22 mouse cellular contexts compared by ENCODE assay signal in genomic region chr8:9027672-9028071, GRCm38 (mm10).
DNase-seq lines count a peak whose midpoint lies in the region; ATAC-seq and TF ChIP-seq lines count a peak whose summit lies in the region.
"Had no signal": no experiment of that assay in that cellular context is flagged by ENCODE, and none has a peak within 500 bp of the region (broad histone marks: within the 10 kb centered on the region; RNA-seq: fewer than 3 reads in every experiment).

No protein-coding gene starts in this region.

- ATAC-seq in neural tube, embryonic 14.5 days (ENCODE audit: low read depth): peak; percentile 54; the same call in 1 of the 2 replicates
- ATAC-seq: forebrain, embryonic 14.5 days had no signal

- TF ChIP-seq POLR2A in liver, adult 2 months (IDR thresholded peaks at IDR 0.05; ENCODE audit: extremely low read depth, insufficient read depth, low read length): no peak

- no peak for TF ChIP-seq CTCF in liver, adult 2 months (IDR thresholded peaks at IDR 0.05; ENCODE audit: low read depth, low read length)

- no peaks in the 10 kb centered on the region for H3K27me3 ChIP-seq in liver, adult 2 months (ENCODE audit: control insufficient read depth, insufficient read depth, low read length)
- no peaks in the 10 kb centered on the region for H3K27me3 ChIP-seq in neural tube, embryonic 14.5 days (ENCODE audit: control insufficient read depth, insufficient read depth, low read length)
- H3K27me3 ChIP-seq: embryonic facial prominence, embryonic 13.5 days; embryonic facial prominence, embryonic 15.5 days had no signal

- DNase-seq in liver, adult 2 months (ENCODE audit: extremely low read depth, low read depth, low spot score): peak; percentile 54
- no peak for DNase-seq in liver
- DNase-seq in neural tube, embryonic 10.5 days (ENCODE audit: extremely low spot score, low spot score): no peak
- DNase-seq in large intestine, adult 2 months (ENCODE audit: low read depth, low spot score): peak; percentile 21
- DNase-seq in layer of hippocampus, adult 9-10 months (ENCODE audit: low spot score): no peak
- DNase-seq: adrenal gland, adult 2 months; adrenal gland, postnatal 10 days; adrenal gland, postnatal 25 days; cerebellum, adult 11 months; cerebellum, adult 18-20 months; cerebellum, adult 8-10 months; cerebellum, adult 9-11 months; cerebellum, postnatal 14 days; cerebellum, postnatal 36 days; embryo, embryonic 11 days had no signal

- no peaks in the 10 kb centered on the region for H3K9me3 ChIP-seq in neural tube, embryonic 14.5 days (ENCODE audit: control insufficient read depth, low read length)
- H3K9me3 ChIP-seq: embryonic facial prominence, embryonic 13.5 days; embryonic facial prominence, embryonic 15.5 days; forebrain, embryonic 10.5 days; forebrain, embryonic 12.5 days had no signal

- no peak overlapping the region for H3K9ac ChIP-seq in liver, adult 2 months (ENCODE audit: low read depth, low read length)
- no peak overlapping the region for H3K9ac ChIP-seq in neural tube, embryonic 14.5 days (replicated peaks; ENCODE audit: low read depth, low read length)
- H3K9ac ChIP-seq: embryonic facial prominence, embryonic 13.5 days; embryonic facial prominence, embryonic 15.5 days; forebrain, embryonic 12.5 days had no signal

- peak overlapping the region; percentile 6; the same call in 1 of the 2 replicates for H3K27ac ChIP-seq in liver, adult 2 months (replicated peaks; ENCODE audit: insufficient read depth, low read depth, low read length)
- H3K27ac ChIP-seq in neural tube, embryonic 14.5 days (ENCODE audit: low read depth, low read length): no peak overlapping the region
- H3K27ac ChIP-seq: embryonic facial prominence, embryonic 13.5 days; embryonic facial prominence, embryonic 15.5 days; forebrain, embryonic 10.5 days; forebrain, embryonic 12.5 days had no signal

- H3K36me3 ChIP-seq in liver, adult 2 months (ENCODE audit: control insufficient read depth, insufficient read depth, low read length): no peaks in the 10 kb centered on the region
- no peaks in the 10 kb centered on the region for H3K36me3 ChIP-seq in neural tube, embryonic 14.5 days (ENCODE audit: control insufficient read depth, insufficient read depth, low read length)
- H3K36me3 ChIP-seq: embryonic facial prominence, embryonic 13.5 days; embryonic facial prominence, embryonic 15.5 days; forebrain, embryonic 10.5 days; forebrain, embryonic 12.5 days had no signal

- H3K4me1 ChIP-seq in liver, adult 2 months (ENCODE audit: control insufficient read depth, insufficient read depth, low read length): peaks cover 2% of the 10 kb centered on the region; the same call in 1 of the 2 replicates
- H3K4me1 ChIP-seq in neural tube, embryonic 14.5 days (ENCODE audit: control insufficient read depth, insufficient read depth, low read length): no peaks in the 10 kb centered on the region
- H3K4me1 ChIP-seq: embryonic facial prominence, embryonic 13.5 days; embryonic facial prominence, embryonic 15.5 days had no signal

- 34% methylated on average over 4 of the region's 4 CpGs for WGBS in liver, adult 2 months
- 29% methylated on average over 4 of the region's 4 CpGs for WGBS in neural tube, embryonic 14.5 days
- 29% methylated on average over 4 of the region's 4 CpGs for WGBS in large intestine, adult 2 months

- H3K4me2 ChIP-seq in neural tube, embryonic 14.5 days (ENCODE audit: low read depth, low read length): no peak overlapping the region
- H3K4me2 ChIP-seq: embryonic facial prominence, embryonic 13.5 days; embryonic facial prominence, embryonic 15.5 days; forebrain, embryonic 12.5 days had no signal

- no peak overlapping the region for H3K4me3 ChIP-seq in liver, adult 2 months (ENCODE audit: insufficient read depth, low read depth, low read length)
- no peak overlapping the region for H3K4me3 ChIP-seq in neural tube, embryonic 14.5 days (ENCODE audit: low read depth, low read length)
- H3K4me3 ChIP-seq: embryonic facial prominence, embryonic 13.5 days; embryonic facial prominence, embryonic 15.5 days; erythroblast, embryonic 14.5 days; forebrain, embryonic 10.5 days; forebrain, embryonic 12.5 days had no signal

- H3K79me2 ChIP-seq in liver, adult 2 months (ENCODE audit: control insufficient read depth, insufficient read depth, low read length): no peaks in the 10 kb centered on the region

Comparison
In these comparisons a context has a peak if more than half of its experiments do, and no peak if none do; other contexts are left out.
1. DNase-seq: peak in liver, adult 2 months (single experiment) and large intestine, adult 2 months (single experiment); none in liver (single experiment), neural tube, embryonic 10.5 days (single experiment) and layer of hippocampus, adult 9-10 months (single experiment).